Mouse (Mus musculus) ovary, postnatal 10 days (tissue): ENCODE measurements around the gene Chat.
"Not testable (repeated sequence)": the region's sequence is repeated elsewhere in the genome, so short reads cannot be mapped to it uniquely, and the experiment has no call there.

Experiments
- DNase-seq: peaks from one replicate; pipeline ENCODE4 v3.0.0; 2022; ENCODE audit warnings: low spot score

Chat gene

DNA sequence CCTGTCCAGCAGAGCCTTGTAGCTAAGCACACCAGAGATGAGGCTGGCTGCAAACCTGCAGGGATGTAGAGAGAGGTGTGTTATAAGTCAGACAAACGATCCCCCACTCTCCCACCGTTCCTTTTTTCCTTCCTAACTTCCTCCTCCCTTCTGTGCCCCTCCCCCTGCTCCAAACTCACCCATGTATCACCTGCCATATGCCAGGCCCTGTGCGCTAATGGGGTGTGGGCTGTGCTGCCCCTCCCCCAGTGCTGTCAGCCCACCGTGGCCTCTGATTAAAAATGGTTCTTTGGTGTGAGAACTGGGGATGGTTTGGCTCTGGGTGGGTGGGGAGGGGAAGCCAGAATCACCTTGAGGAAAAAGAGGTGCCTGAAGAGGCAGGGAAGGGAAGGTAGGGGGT is 13.2 kb downstream of the Chat start:
- DNase-seq: no peak

GRCm38 (mm10) chr14:32446989-32447388 is 18.8 kb downstream of the Chat start:
- no peak for DNase-seq

DNA sequence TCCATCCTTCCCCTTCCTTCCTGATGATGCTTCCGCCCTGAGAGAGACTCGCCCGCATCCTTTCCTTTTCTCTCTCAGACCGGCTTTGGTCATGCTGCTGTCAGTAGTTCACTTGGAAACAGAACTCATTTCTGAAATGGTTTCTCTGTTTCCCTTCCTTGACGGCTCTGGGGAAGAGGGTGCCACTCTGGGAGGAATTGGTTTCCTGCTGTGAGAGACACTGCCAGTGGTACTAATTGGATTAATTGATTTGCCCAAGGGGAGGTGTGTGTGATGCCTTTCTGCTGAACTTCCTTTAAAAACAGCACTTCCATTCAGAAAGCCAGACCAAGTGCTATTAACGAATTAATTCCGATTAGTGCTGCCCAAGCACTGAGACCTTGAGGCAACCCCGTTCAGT is 22.3 kb downstream of the Chat start:
- DNase-seq: no peak

DNA sequence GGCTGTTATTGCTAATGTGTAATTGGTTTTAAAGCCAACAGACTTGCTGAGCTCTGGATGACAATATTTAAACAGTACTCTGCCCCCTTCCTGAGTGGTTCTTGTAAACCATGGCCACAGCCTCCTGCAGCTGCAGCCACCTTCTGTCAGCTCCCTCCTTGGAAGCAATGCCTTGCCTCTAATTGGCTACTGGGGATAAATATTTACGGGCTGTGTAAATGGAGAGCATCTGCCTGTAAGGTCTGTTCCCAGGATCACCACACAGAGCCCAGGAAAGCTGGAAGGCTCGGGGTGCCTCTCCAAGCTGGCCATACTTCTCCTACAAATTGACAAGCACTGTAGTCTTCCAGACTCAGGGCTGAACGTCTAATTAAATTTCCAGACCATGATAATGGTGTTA is 26.0 kb downstream of the Chat start:
- DNase-seq: no peak

- DNase-seq: no peak
Measured at GRCm38 (mm10) chr14:32439316-32439715, 26.5 kb downstream of the Chat start.

DNA sequence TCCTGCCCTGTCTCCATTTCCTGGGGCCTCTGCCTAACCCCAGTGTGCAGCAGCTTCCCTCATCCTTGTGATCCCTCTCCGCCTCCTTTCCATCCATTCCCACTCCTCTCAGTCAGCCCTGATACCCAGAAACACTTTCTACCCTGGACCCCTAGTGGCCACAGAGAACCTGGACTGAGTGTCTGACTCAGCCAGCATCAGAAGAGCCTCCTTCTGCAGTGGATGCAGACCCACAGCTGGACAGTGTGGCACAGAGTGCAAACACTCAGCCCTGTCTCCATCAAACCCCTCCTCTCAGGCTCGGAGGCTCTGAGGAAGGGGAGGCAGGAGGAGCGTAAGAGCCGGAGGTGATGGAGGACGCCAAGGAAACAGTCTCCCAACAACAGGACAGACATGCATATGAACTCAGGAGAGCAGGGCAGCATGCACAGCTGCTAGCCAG is 28.4 kb downstream of the Chat start:
- no peak for DNase-seq

DNA sequence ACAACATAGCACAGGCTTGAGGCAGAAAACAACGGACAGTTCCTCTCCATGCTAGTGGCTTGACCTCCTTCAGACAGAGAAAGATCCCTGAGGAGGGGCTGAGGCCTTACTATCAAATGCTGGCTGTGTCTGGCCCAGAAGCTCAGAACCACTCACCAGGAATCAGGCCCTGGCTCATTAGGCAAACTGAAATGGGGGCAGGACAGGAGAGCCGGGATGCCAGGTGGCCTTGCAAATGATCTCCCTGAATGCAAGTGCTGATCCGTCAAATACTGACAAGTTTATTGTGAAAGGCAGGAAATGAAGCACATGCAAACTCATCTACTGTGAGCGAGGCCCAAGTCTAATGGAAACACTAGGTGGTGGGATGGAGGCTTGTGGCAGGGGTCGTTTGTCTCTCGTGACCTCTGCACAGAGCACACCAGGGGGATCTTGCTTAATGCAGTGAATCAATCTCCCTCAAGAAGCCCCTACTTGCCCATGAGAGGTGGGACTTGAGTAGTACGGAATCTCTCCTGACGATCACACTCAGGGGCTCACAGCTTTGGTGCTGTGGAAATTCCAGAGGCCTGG is 36.7 kb downstream of the Chat start:
- DNase-seq: no peak

- no peak for DNase-seq
Measured at GRCm38 (mm10) chr14:32423946-32424345, 41.8 kb downstream of the Chat start.

- DNase-seq: no peak
Measured at GRCm38 (mm10) chr14:32418747-32419146, 47.0 kb downstream of the Chat start.

GRCm38 (mm10) chr14:32412075-32412474 is 53.7 kb downstream of the Chat start:
- DNase-seq: no peak

DNA sequence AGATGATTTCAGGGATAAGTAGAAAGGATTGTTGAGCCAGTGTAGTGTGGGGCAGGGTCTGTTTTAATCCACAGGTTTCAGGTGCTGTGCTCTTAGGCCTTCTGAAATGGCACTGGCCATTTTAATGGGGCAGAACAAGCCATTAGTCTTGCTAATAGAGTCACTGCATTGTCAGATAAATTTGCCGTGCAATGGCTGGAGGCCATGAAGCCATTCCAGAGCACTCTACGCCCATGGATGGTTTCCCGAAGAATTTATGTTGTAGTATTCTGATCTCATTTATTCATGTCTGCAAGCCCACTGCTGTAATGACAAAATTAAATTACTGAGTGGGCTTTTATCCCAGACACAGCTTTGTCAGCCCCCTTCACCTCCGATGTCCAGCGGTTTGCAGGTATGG is 55.7 kb downstream of the Chat start:
- DNase-seq: no peak

DNA sequence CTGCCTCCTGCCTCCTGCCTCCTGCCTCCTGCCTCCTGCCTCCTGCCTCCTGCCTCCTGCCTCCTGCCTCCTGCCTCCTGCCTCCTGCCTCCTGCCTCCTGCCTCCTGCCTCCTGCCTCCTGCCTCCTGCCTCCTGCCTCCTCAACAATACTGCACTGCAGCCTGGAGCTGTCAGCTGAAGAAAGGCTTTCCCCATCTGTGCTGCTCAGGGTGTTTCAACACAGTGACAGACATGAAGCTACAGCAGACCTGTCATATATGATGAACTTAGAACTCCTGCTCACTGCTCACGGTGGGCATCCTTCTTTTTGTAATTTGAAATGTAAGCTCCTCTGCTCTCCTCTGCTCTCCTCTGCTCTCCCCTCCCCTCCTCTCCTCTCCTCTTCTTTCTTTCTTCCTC is 60.4 kb downstream of the Chat start:
- not testable (repeated sequence) for DNase-seq

- DNase-seq: peak; percentile 5
Measured at GRCm38 (mm10) chr14:32388196-32388595, 77.6 kb downstream of the Chat start, which contains the start of gene 1700024G13Rik. Gene 1700024G13Rik (minus strand): TSS chr14:32388391.

- DNase-seq: no peak
Measured at GRCm38 (mm10) chr14:32381619-32382018, 84.2 kb downstream of the Chat start.

GRCm38 (mm10) chr14:32381066-32381465 is 84.7 kb downstream of the Chat start:
- DNase-seq: no peak

DNA sequence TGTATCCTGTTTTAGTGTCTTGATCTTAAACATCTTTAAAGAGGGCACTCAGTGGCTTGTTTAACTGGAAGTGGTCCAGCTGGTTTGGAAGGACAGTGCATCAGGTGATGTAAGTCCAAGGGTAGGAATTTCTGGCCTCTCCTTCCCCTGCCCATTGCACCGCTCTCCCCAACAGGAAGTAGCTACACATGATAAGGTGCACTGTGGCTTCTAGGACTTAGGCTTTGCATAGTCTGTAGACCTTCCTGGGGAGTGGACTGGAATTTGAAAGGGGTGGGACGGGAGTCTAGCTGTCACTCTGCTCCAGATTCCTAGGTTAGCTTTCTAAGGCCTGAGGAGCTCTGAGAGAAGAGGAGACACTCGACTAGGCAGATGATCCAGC is 85.7 kb downstream of the Chat start:
- no peak for DNase-seq

DNA sequence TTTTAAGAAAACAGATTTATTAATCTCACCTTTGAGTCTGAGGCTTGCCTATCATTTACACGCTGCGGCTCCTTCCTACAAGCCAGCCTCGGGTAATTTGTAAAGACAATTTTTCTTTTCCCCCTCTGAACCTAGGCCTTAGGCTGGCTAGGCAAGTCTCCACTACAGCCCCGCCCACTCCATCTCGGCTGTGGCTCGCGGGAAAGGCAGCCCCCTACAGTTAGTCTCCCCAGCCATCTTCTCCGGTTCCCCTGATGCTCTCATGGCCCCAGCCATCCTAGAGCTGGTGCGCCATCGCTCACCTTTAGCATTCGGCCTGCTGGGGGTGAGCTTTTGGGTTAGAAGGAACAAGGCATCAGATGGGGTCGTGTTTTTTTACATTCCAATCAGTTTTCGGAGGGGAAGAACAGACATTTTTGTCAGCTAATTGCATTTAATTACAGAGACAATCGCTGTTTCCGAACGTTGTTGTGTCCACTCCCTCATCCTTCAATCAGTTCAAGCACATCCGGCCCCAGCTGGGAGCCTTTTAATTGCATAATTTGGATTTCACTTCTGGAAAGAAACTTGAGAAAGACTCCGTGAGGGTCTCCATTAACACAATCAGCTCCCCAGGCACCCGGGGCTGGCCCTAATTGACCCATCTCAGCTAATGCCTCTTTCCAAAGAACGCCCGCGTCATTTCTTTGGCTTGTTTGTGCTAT is 86.2 kb downstream of the Chat start:
- DNase-seq: no peak

DNA sequence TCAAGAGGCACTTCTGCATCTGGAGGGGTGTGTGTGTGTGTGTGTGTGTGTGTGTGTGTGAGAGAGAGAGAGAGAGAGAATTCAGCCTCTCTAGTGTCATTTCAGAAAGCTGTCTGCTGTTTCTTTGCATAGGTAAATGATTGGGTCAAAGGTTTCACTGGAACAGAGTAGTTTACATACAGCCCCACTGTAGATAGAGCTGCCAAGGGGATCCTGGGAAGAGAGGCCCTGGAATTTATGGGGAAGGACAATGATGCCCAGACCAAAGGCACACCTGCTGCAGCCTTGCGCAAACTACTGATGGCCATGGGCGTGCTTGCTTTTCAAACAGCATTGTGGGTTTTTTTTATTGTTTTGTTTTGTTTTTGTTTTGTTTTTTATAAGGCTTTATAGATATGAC is 93.3 kb downstream of the Chat start:
- DNase-seq: no peak

DNA sequence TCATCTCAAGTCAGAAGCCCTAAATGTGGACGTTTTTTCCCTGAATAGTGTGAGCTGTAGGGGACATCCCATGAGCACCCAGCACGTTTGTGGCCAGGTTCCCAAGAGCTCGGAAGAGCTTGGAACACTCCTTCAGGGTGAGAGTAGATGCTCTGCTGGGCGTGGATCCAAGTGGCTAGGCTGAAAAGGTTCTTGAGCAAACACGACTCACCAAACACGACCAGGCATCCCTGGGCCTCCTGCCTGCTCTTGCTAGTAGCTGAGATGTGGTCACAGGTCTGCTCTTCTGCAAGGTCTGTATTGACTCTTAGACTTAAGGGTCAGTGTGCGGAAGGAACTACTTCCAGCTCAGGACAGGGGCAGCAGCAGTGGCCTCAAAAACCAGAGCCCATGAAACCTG is 96.0 kb downstream of the Chat start:
- no peak for DNase-seq

GRCm38 (mm10) chr14:32364359-32364758 is 101.4 kb downstream of the Chat start:
- no peak for DNase-seq
